Mouse (Mus musculus): ENCODE results near the gene Ahcyl2. TPM values are rescaled to one million over a fixed set of nuclear protein-coding genes. Genes with fewer than 3 reads are reported as not detected.

Gene Ahcyl2
- polyA plus RNA-seq, 1 experiment from 2014 or later = 7.8 TPM

DNA sequence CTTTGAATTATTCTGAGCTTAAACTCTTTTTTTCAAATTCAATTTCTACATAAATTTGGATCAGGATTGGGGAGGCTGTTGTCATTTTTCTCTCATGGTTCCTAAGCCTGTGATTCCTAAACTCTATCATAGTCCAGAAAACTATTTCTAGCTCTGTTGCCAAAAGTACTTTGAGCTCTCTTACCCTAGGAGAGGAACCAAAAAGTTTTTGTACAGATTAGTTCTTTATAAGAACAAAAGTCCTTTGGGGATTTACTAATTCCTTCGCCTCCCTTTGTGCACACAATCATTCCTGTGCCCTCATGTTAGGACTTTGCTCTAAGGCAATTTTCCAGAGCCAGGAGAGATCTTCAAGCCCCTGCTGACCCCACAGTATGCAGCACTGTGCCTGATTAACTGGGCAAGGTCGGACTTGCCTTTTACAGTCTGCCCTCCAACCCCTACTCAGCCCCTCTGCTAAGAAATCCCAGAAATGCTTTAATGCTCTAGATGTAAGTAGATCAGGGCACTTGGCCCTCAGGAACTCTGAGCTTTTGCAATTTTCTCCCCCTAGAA lies 100.6 kb downstream of the Ahcyl2 start:
- Histone ChIP-seq H3K4me3 (ENCODE audit: low read length) (no peak overlapping the region), H3K9ac (ENCODE audit: low read length) (no peak overlapping the region), H3K4me1 (ENCODE audit: control insufficient read depth, insufficient read depth, low read length) (peaks cover 6% of the 10 kb centered on the region), H3K9me3 (replicated peaks; ENCODE audit: control insufficient read depth, low read length) (no peaks in the 10 kb centered on the region), H3K4me2 (ENCODE audit: low read depth, low read length) (no peak overlapping the region), H3K36me3 (ENCODE audit: control insufficient read depth, insufficient read depth) (no peaks in the 10 kb centered on the region), H3K27me3 (ENCODE audit: control insufficient read depth, insufficient read depth, low read length) (no peaks in the 10 kb centered on the region), H3K27ac (ENCODE audit: low read length) (peak overlapping the region; percentile 46; the same call in 1 of the 2 replicates)
- WGBS = 86% methylated on average over 2 of the region's 2 CpGs
- no peak for ATAC-seq (replicated peaks; ENCODE audit: extremely low read depth, insufficient read depth, low FRiP score)

DNA sequence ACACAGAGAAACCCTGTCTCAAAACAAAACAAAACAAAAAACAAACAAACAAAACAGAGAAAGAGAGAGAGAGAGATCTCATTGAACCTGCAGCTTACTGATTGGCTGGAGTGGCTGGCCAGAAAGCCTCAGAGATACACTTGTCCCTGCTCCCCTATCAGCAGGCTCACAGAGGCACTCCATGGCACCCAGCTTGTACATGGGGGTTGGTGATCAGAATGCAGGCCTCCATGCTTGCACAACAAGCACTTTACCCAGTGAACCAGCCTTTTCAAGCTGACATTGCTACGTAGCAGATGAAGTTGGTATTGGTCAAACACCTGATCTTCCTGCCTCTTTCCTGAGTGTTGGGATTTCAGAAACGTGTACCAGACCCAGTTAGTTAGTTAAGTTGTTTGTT lies 105.8 kb downstream of the Ahcyl2 start:
- H3K4me2 ChIP-seq (ENCODE audit: low read depth, low read length) = no peak overlapping the region
- H3K9ac ChIP-seq (ENCODE audit: low read length) = peak overlapping the region; percentile 34; the same call in 1 of the 2 replicates
- no peak for ATAC-seq (replicated peaks; ENCODE audit: extremely low read depth, insufficient read depth, low FRiP score)
- no peak overlapping the region for H3K4me3 ChIP-seq (ENCODE audit: low read length)
- H3K27ac ChIP-seq (ENCODE audit: low read length) = peak overlapping the region; percentile 80
- no peaks in the 10 kb centered on the region for H3K36me3 ChIP-seq (ENCODE audit: control insufficient read depth, insufficient read depth)
- no peaks in the 10 kb centered on the region for H3K27me3 ChIP-seq (ENCODE audit: control insufficient read depth, insufficient read depth, low read length)
- H3K9me3 ChIP-seq (replicated peaks; ENCODE audit: control insufficient read depth, low read length) = no peaks in the 10 kb centered on the region
- peaks cover 20% of the 10 kb centered on the region for H3K4me1 ChIP-seq (ENCODE audit: control insufficient read depth, insufficient read depth, low read length)
- 44% methylated on average over 2 of the region's 2 CpGs for WGBS

DNA sequence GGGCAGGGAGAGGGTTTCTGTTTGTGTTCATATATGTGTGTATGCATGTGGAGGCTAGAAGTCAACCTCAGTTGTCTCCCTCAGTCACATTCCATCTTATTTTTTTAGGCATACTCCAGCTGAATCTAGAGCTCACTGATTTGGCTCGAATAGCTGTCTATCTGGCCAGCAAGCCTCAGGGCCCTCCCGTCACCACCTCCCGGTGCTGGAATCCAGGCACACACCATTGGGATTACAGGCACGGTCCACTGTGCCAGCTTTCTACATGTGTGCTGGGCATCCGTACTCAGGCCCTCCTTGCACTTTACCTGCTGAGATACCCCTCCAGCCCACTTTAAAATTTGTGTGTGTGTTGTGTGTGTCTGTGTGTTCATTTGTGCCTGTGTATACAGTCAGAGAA lies 107.8 kb downstream of the Ahcyl2 start:
- no peak; the same call in 1 of the 2 replicates for ATAC-seq (replicated peaks; ENCODE audit: extremely low read depth, insufficient read depth, low FRiP score)
- Histone ChIP-seq H3K4me2 (ENCODE audit: low read depth, low read length) (no peak overlapping the region), H3K27me3 (ENCODE audit: control insufficient read depth, insufficient read depth, low read length) (no peaks in the 10 kb centered on the region), H3K36me3 (ENCODE audit: control insufficient read depth, insufficient read depth) (no peaks in the 10 kb centered on the region), H3K4me3 (ENCODE audit: low read length) (no peak overlapping the region), H3K9me3 (replicated peaks; ENCODE audit: control insufficient read depth, low read length) (no peaks in the 10 kb centered on the region), H3K4me1 (ENCODE audit: control insufficient read depth, insufficient read depth, low read length) (peaks cover 32% of the 10 kb centered on the region), H3K27ac (ENCODE audit: low read length) (peak overlapping the region; percentile 67), H3K9ac (ENCODE audit: low read length) (no peak overlapping the region)
- 31% methylated on average over 5 of the region's 5 CpGs for WGBS

DNA sequence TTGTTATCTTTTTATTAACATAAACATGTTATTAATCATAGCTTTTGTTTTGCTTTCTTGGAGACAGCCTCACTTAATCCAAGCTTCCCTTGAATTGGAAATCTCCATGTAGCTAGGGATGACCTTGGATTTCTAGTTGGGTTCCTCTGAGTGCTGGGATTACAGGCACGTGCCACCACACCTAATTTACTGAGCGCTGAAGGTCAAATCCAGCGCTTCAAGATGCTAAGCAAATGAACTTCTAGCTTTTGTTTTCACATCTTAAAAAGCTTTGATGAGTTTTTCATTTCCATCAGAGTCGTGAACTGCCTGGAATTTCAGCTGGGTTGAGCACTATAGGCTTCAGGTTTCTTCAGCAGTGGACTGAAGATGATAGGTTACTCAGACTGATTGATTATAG lies 109.0 kb downstream of the Ahcyl2 start:
- H3K4me2 ChIP-seq (ENCODE audit: low read depth, low read length) = no peak overlapping the region
- no peak for ATAC-seq (replicated peaks; ENCODE audit: extremely low read depth, insufficient read depth, low FRiP score)
- WGBS = 83% methylated on average over 4 of the region's 4 CpGs

DNA sequence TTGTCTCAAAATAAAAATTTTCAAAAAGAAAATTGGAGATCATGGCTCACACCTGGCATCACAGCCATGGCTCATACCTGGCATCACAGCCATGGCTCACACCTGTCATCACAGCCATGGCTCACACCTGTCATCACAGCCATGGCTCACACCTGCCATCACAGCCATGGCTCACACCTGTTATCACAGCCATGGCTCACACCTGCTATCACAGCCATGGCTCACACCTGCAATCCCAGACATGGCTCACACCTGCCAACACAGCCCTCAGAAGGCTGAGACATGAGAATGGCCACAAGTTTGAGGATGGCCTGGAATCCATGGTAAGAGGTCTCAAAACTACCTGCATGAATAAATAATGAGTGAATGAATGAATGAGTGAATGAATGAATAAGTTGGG lies 111.8 kb downstream of the Ahcyl2 start:
- no peaks in the 10 kb centered on the region for H3K9me3 ChIP-seq (replicated peaks; ENCODE audit: control insufficient read depth, low read length)
- H3K27ac ChIP-seq (ENCODE audit: low read length) = peak overlapping the region; percentile 79
- no peak overlapping the region for H3K4me3 ChIP-seq (ENCODE audit: low read length)
- H3K4me1 ChIP-seq (ENCODE audit: control insufficient read depth, insufficient read depth, low read length) = peaks cover 44% of the 10 kb centered on the region
- no peak for ATAC-seq (replicated peaks; ENCODE audit: extremely low read depth, insufficient read depth, low FRiP score)
- H3K9ac ChIP-seq (ENCODE audit: low read length) = no peak overlapping the region
- H3K4me2 ChIP-seq (ENCODE audit: low read depth, low read length) = no peak overlapping the region
- H3K27me3 ChIP-seq (ENCODE audit: control insufficient read depth, insufficient read depth, low read length) = no peaks in the 10 kb centered on the region
- H3K36me3 ChIP-seq (ENCODE audit: control insufficient read depth, insufficient read depth) = no peaks in the 10 kb centered on the region

More for the DNA sequence above, 109.0 kb downstream of the Ahcyl2 start:
- Histone ChIP-seq H3K4me1 (ENCODE audit: control insufficient read depth, insufficient read depth, low read length) (peaks cover 38% of the 10 kb centered on the region), H3K27ac (ENCODE audit: low read length) (no peak overlapping the region), H3K9ac (ENCODE audit: low read length) (no peak overlapping the region), H3K9me3 (replicated peaks; ENCODE audit: control insufficient read depth, low read length) (no peaks in the 10 kb centered on the region), H3K4me3 (ENCODE audit: low read length) (no peak overlapping the region), H3K27me3 (ENCODE audit: control insufficient read depth, insufficient read depth, low read length) (no peaks in the 10 kb centered on the region), H3K36me3 (ENCODE audit: control insufficient read depth, insufficient read depth) (no peaks in the 10 kb centered on the region)

DNA sequence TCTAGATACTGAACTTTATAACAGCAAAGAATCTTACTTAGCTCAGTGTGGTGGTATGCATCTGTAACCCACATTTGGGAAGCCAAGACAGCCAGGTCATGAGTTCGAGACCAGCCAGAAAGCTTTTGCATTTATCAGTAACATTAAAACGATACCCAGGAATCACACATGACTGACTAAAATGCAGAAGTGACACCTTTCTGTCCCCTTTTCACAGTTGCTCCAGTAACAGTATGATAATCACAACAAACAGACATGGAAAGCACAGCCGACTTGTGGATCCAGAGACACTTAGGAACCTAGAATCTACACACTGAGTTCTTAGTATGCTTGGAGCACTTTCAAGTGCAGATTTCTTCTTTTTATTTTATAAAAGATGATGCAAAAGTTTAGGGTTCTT lies 113.0 kb downstream of the Ahcyl2 start:
- Histone ChIP-seq H3K4me2 (ENCODE audit: low read depth, low read length) (no peak overlapping the region), H3K4me3 (ENCODE audit: low read length) (no peak overlapping the region), H3K9me3 (replicated peaks; ENCODE audit: control insufficient read depth, low read length) (no peaks in the 10 kb centered on the region), H3K27ac (ENCODE audit: low read length) (peak overlapping the region; percentile 79), H3K4me1 (ENCODE audit: control insufficient read depth, insufficient read depth, low read length) (peaks cover 38% of the 10 kb centered on the region), H3K36me3 (ENCODE audit: control insufficient read depth, insufficient read depth) (no peaks in the 10 kb centered on the region), H3K9ac (ENCODE audit: low read length) (no peak overlapping the region), H3K27me3 (ENCODE audit: control insufficient read depth, insufficient read depth, low read length) (no peaks in the 10 kb centered on the region)
- ATAC-seq (replicated peaks; ENCODE audit: extremely low read depth, insufficient read depth, low FRiP score) = no peak
- 87% methylated on average over 3 of the region's 3 CpGs for WGBS

DNA sequence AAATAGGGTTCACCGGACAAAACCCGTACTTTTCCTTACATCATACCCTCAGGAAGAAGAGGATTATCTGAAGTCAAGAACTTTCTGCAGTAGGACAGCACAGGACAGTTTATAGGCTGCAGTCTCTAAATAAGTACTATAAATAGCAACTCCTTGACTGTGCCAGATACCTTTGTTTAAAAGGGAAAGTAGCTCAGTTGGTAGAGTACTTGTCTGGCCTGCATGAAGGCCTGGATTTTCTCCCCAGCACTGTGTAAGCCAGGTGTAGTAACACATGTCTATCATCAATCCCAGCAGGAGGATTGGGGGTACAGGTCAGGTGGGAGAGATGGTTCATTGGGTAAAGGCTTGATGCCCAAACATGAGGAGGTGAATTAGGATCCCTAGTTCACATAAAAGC lies 114.1 kb downstream of the Ahcyl2 start:
- Histone ChIP-seq H3K4me2 (ENCODE audit: low read depth, low read length) (peak overlapping the region; percentile 3; the same call in 1 of the 2 replicates), H3K4me1 (ENCODE audit: control insufficient read depth, insufficient read depth, low read length) (peaks cover 32% of the 10 kb centered on the region), H3K27me3 (ENCODE audit: control insufficient read depth, insufficient read depth, low read length) (no peaks in the 10 kb centered on the region), H3K27ac (ENCODE audit: low read length) (peak overlapping the region; percentile 90), H3K4me3 (ENCODE audit: low read length) (no peak overlapping the region), H3K9me3 (replicated peaks; ENCODE audit: control insufficient read depth, low read length) (no peaks in the 10 kb centered on the region), H3K9ac (ENCODE audit: low read length) (peak overlapping the region; percentile 53; the same call in 1 of the 2 replicates), H3K36me3 (ENCODE audit: control insufficient read depth, insufficient read depth) (peaks cover 5% of the 10 kb centered on the region; the same call in 1 of the 2 replicates)
- peak; percentile 83 for ATAC-seq (replicated peaks; ENCODE audit: extremely low read depth, insufficient read depth, low FRiP score)
- WGBS = 29% methylated on average over 2 of the region's 2 CpGs

DNA sequence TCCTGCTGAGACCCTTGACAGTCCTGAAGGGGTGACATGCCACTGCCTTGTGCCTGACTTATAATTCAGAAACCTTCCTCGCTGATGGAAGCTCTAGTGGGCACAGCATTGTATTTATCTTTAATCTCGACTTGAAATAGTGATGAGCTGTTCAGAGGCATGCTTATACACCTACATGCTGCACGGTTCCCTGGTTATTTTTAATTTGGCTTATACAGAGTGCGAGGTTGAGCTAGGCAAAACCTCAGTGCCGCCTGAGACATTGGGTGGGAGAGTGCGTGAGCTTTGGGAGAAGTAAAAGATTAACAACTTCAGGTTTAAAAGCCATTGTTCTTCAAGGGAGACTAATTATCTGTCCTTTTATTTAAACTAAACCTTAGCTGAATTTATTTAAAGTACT lies 115.1 kb downstream of the Ahcyl2 start:
- H3K27ac ChIP-seq (ENCODE audit: low read length) = peak overlapping the region; percentile 90
- no peak for ATAC-seq (replicated peaks; ENCODE audit: extremely low read depth, insufficient read depth, low FRiP score)
- no peak overlapping the region for H3K4me2 ChIP-seq (ENCODE audit: low read depth, low read length)
- H3K4me3 ChIP-seq (ENCODE audit: low read length) = no peak overlapping the region
- H3K4me1 ChIP-seq (ENCODE audit: control insufficient read depth, insufficient read depth, low read length) = peaks cover 32% of the 10 kb centered on the region
- no peaks in the 10 kb centered on the region for H3K27me3 ChIP-seq (ENCODE audit: control insufficient read depth, insufficient read depth, low read length)
- WGBS = 53% methylated on average over 6 of the region's 6 CpGs
- H3K36me3 ChIP-seq (ENCODE audit: control insufficient read depth, insufficient read depth) = peaks cover 5% of the 10 kb centered on the region; the same call in 1 of the 2 replicates
- peak overlapping the region; percentile 20; the same call in 1 of the 2 replicates for H3K9ac ChIP-seq (ENCODE audit: low read length)
- H3K9me3 ChIP-seq (replicated peaks; ENCODE audit: control insufficient read depth, low read length) = no peaks in the 10 kb centered on the region

DNA sequence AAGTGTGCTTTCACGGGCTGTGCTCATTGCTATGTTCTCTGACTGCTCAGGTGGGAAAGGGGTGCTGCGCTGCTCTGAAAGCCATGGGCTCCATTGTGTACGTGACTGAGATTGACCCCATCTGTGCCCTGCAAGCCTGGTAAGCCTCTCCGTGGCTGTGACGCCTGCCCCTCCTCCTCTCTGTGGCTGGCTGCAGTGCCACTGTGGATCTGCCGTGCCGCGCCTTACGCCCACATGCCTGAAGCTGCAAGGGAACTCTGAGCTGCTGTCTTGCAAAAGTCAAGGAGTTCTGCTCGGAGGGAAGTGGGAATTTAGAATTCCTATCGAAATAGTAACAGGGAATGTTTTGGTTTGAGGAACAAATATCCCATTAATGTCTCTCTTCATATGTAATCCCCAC lies 123.3 kb downstream of the Ahcyl2 start:
- peaks cover 3% of the 10 kb centered on the region; the same call in 1 of the 2 replicates for H3K36me3 ChIP-seq (ENCODE audit: control insufficient read depth, insufficient read depth)
- 68% methylated on average over 11 of the region's 11 CpGs for WGBS
- H3K4me1 ChIP-seq (ENCODE audit: control insufficient read depth, insufficient read depth, low read length) = no peaks in the 10 kb centered on the region
- no peak overlapping the region for H3K4me3 ChIP-seq (ENCODE audit: low read length)
- H3K9me3 ChIP-seq (replicated peaks; ENCODE audit: control insufficient read depth, low read length) = no peaks in the 10 kb centered on the region
- H3K27me3 ChIP-seq (ENCODE audit: control insufficient read depth, insufficient read depth, low read length) = no peaks in the 10 kb centered on the region
- ATAC-seq (replicated peaks; ENCODE audit: extremely low read depth, insufficient read depth, low FRiP score) = no peak
- no peak overlapping the region for H3K27ac ChIP-seq (ENCODE audit: low read length)
- no peak overlapping the region for H3K9ac ChIP-seq (ENCODE audit: low read length)
- H3K4me2 ChIP-seq (ENCODE audit: low read depth, low read length) = no peak overlapping the region

All from heart, embryonic 16.5 days (tissue).